Mouse (Mus musculus) neural tube, embryonic 14.5 days (tissue): ENCODE data around the gene P2rx7. TPM values are rescaled to one million over a fixed set of nuclear protein-coding genes. Genes with fewer than 3 reads are reported as not detected.

Source experiments
- ATAC-seq: fragments of 200-750 bp; cut with Nextera tagmentation; 2 replicates; pipeline ENCODE4 v1.8.0; 2017; ENCODE audit warnings: low read depth, mild to moderate bottlenecking, moderate TSS enrichment, moderate library complexity
- H3K27ac ChIP-seq: fragments of 300-500 bp; sonication (generic); 2 replicates; pipeline ENCODE4 v1.5.1; 2014; ENCODE audit warnings: low read depth, mild to moderate bottlenecking, control low read depth, low read length, moderate library complexity, mixed read lengths
- H3K27me3 ChIP-seq: fragments of 300-500 bp; sonication (generic); 2 replicates; pipeline ENCODE4 v1.6.1; 2014; ENCODE audit warnings: low read length; ENCODE audit not compliant: control insufficient read depth, insufficient read depth
- H3K36me3 ChIP-seq: fragments of 300-500 bp; sonication (generic); 2 replicates; pipeline ENCODE4 v1.6.1; 2014; ENCODE audit warnings: low read length, mixed read lengths; ENCODE audit not compliant: control insufficient read depth, insufficient read depth
- H3K4me1 ChIP-seq: fragments of 300-500 bp; sonication (generic); 2 replicates; pipeline ENCODE4 v1.6.1; 2014; ENCODE audit warnings: low read length; ENCODE audit not compliant: control insufficient read depth, insufficient read depth
- H3K4me2 ChIP-seq: fragments of 300-500 bp; sonication (generic); 2 replicates; pipeline ENCODE4 v1.6.1; 2014; ENCODE audit warnings: mild to moderate bottlenecking, low read depth, low read length, control low read depth
- H3K4me3 ChIP-seq: fragments of 300-500 bp; sonication (generic); 2 replicates; pipeline ENCODE4 v1.5.1; 2014; ENCODE audit warnings: low read depth, low read length, control low read depth, mixed read lengths
- H3K9ac ChIP-seq: fragments of 300-500 bp; sonication (generic); replicated peaks from 2 replicates; pipeline ENCODE4 v1.6.1; 2014; ENCODE audit warnings: low read depth, mild to moderate bottlenecking, control low read depth, low read length, mixed read lengths
- H3K9me3 ChIP-seq: fragments of 300-500 bp; sonication (generic); 2 replicates; pipeline ENCODE4 v1.6.1; 2016; ENCODE audit warnings: low read length; ENCODE audit not compliant: control insufficient read depth
- WGBS: fragments of 180-500 bp; shearing (Covaris S2); extraction: QIAGEN DNeasy Blood & Tissue Kit; methylation state at CpG from one replicate; pipeline ENCODE4 v1.1.7; 2014; 5-methylcytosine and 5-hydroxymethylcytosine counted together
- polyA plus RNA-seq: library from polyadenylated mRNA; unstranded; fragments of >200 nt; fragmentation: Nextera tagmentation; extraction: Ambion mirVana; gene quantifications from 2 replicates; pipeline ENCODE4 v1.2.1, GENCODE M21; 2014

P2rx7 gene
- polyA plus RNA-seq, 1 experiment from 2014 or later, result 3.2 TPM

GRCm38 (mm10) chr5:122693431-122694207 is 49.9 kb downstream of the P2rx7 start:
- ATAC-seq, result peak; percentile 88; the same call in 1 of the 2 replicates
- H3K9me3 ChIP-seq, result no peaks in the 10 kb centered on the region
- H3K4me2 ChIP-seq, result no peak overlapping the region
- no peak overlapping the region for H3K9ac ChIP-seq
- H3K27ac ChIP-seq, result peak overlapping the region; percentile 60
- 0 out of 2 replicates have a peak, but pooled peaks cover 5% of the 10 kb centered on the region for H3K4me1 ChIP-seq
- WGBS, result 16% methylated on average over 13 of the region's 13 CpGs
- no peak overlapping the region for H3K4me3 ChIP-seq
- no peaks in the 10 kb centered on the region for H3K36me3 ChIP-seq
- no peaks in the 10 kb centered on the region for H3K27me3 ChIP-seq

- ATAC-seq, result no peak
- no peaks in the 10 kb centered on the region for H3K36me3 ChIP-seq
- no peaks in the 10 kb centered on the region for H3K27me3 ChIP-seq
- WGBS, result 61% methylated on average over 8 of the region's 8 CpGs
- H3K9ac ChIP-seq, result no peak overlapping the region
- H3K27ac ChIP-seq, result no peak overlapping the region
- no peak overlapping the region for H3K4me2 ChIP-seq
- no peaks in the 10 kb centered on the region for H3K9me3 ChIP-seq
- 0 out of 2 replicates have a peak, but pooled peaks cover 5% of the 10 kb centered on the region for H3K4me1 ChIP-seq
- no peak overlapping the region for H3K4me3 ChIP-seq
Observed at GRCm38 (mm10) chr5:122695516-122695915, 51.8 kb downstream of the P2rx7 start.

- H3K27me3 ChIP-seq, result no peaks in the 10 kb centered on the region
- no peak overlapping the region for H3K9ac ChIP-seq
- H3K4me1 ChIP-seq, result 0 out of 2 replicates have a peak, but pooled peaks cover 5% of the 10 kb centered on the region
- no peak overlapping the region for H3K27ac ChIP-seq
- 88% methylated on average over 10 of the region's 10 CpGs for WGBS
- H3K9me3 ChIP-seq, result no peaks in the 10 kb centered on the region
- no peaks in the 10 kb centered on the region for H3K36me3 ChIP-seq
- H3K4me3 ChIP-seq, result no peak overlapping the region
- ATAC-seq, result no peak
- no peak overlapping the region for H3K4me2 ChIP-seq
Observed at GRCm38 (mm10) chr5:122698041-122698700, 54.5 kb downstream of the P2rx7 start.

GRCm38 (mm10) chr5:122698701-122699060 is 55.0 kb downstream of the P2rx7 start:
- Histone ChIP-seq H3K36me3 (no peaks in the 10 kb centered on the region), H3K9ac (no peak overlapping the region), H3K9me3 (no peaks in the 10 kb centered on the region), H3K4me2 (no peak overlapping the region), H3K4me3 (no peak overlapping the region), H3K27me3 (no peaks in the 10 kb centered on the region), H3K27ac (no peak overlapping the region), H3K4me1 (0 out of 2 replicates have a peak, but pooled peaks cover under 1% of the 10 kb centered on the region)
- ATAC-seq, result no peak
- WGBS, result 88% methylated on average over 9 of the region's 9 CpGs

GRCm38 (mm10) chr5:122700109-122700836 is 56.6 kb downstream of the P2rx7 start:
- Histone ChIP-seq H3K9ac (no peak overlapping the region), H3K9me3 (no peaks in the 10 kb centered on the region), H3K27me3 (no peaks in the 10 kb centered on the region), H3K36me3 (no peaks in the 10 kb centered on the region), H3K27ac (no peak overlapping the region), H3K4me3 (no peak overlapping the region), H3K4me2 (no peak overlapping the region), H3K4me1 (no peaks in the 10 kb centered on the region)
- no peak for ATAC-seq
- WGBS, result 74% methylated on average over 12 of the region's 12 CpGs

- H3K4me3 ChIP-seq, result no peak overlapping the region
- H3K4me1 ChIP-seq, result no peaks in the 10 kb centered on the region
- H3K27ac ChIP-seq, result no peak overlapping the region
- H3K27me3 ChIP-seq, result no peaks in the 10 kb centered on the region
- WGBS, result 55% methylated on average over 5 of the region's 5 CpGs
- H3K4me2 ChIP-seq, result no peak overlapping the region
- H3K9me3 ChIP-seq, result no peaks in the 10 kb centered on the region
- H3K9ac ChIP-seq, result no peak overlapping the region
- ATAC-seq, result no peak
- H3K36me3 ChIP-seq, result no peaks in the 10 kb centered on the region
Observed at GRCm38 (mm10) chr5:122700837-122701212, 57.1 kb downstream of the P2rx7 start.

GRCm38 (mm10) chr5:122702156-122702555 is 58.4 kb downstream of the P2rx7 start:
- Histone ChIP-seq H3K4me3 (no peak overlapping the region), H3K27me3 (no peaks in the 10 kb centered on the region), H3K4me2 (no peak overlapping the region), H3K9me3 (no peaks in the 10 kb centered on the region), H3K9ac (no peak overlapping the region), H3K27ac (no peak overlapping the region), H3K36me3 (no peaks in the 10 kb centered on the region), H3K4me1 (peaks cover 7% of the 10 kb centered on the region; the same call in 1 of the 2 replicates)
- WGBS, result 85% methylated on average over 6 of the region's 6 CpGs
- ATAC-seq, result no peak

GRCm38 (mm10) chr5:122703574-122703973 is 59.9 kb downstream of the P2rx7 start:
- Histone ChIP-seq H3K27me3 (no peaks in the 10 kb centered on the region), H3K9ac (no peak overlapping the region), H3K4me1 (peaks cover 7% of the 10 kb centered on the region; the same call in 1 of the 2 replicates), H3K4me3 (no peak overlapping the region), H3K36me3 (no peaks in the 10 kb centered on the region), H3K4me2 (no peak overlapping the region), H3K9me3 (no peaks in the 10 kb centered on the region), H3K27ac (no peak overlapping the region)
- ATAC-seq, result no peak
- WGBS, result 85% methylated on average over 2 of the region's 2 CpGs

- H3K9ac ChIP-seq, result no peak overlapping the region
- peaks cover 7% of the 10 kb centered on the region; the same call in 1 of the 2 replicates for H3K4me1 ChIP-seq
- H3K27me3 ChIP-seq, result no peaks in the 10 kb centered on the region
- H3K27ac ChIP-seq, result no peak overlapping the region
- H3K4me3 ChIP-seq, result no peak overlapping the region
- ATAC-seq, result no peak
- H3K4me2 ChIP-seq, result no peak overlapping the region
- no peaks in the 10 kb centered on the region for H3K36me3 ChIP-seq
- 86% methylated on average over 4 of the region's 4 CpGs for WGBS
- H3K9me3 ChIP-seq, result no peaks in the 10 kb centered on the region
Observed at GRCm38 (mm10) chr5:122704571-122704970, 60.9 kb downstream of the P2rx7 start.
